Mouse (Mus musculus) lung, adult 2 months (tissue): Measurements from ENCODE around the gene Rnf152.

ENCODE experiments used
- CTCF ChIP-seq: fragments of 200-500 bp; IDR thresholded peaks from 2 replicates; pipeline ENCODE4 v1.5.1; 2011; ENCODE audit warnings: mild to moderate bottlenecking, low read length, control low read depth; ENCODE audit not compliant: insufficient read depth
- POLR2A ChIP-seq: fragments of 200-500 bp; IDR thresholded peaks from 2 replicates; pipeline ENCODE4 v1.6.1; 2011; ENCODE audit warnings: low read depth, mild to moderate bottlenecking, control low read depth, low read length, borderline replicate concordance; ENCODE audit errors: extremely low read depth

DNA sequence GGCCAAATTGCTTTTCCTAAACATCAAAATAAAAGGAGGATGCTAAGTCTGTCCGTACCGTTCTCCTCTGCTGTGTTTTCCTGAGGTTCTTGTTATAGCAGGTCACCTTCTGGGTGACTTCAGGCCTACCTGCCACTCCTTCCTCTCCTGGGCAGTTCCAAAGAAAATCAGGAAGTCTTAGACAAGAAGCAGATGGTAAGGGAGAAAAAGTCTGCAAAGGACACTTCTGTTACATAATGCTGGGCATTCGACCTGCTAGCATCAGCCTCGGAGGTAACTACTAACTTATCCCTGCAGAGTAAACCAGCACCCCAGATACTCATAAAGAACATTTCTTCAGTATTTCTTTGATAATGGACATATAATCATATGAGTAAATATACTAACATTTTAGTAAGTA lies 4.7 kb downstream of the Rnf152 start:
- TF ChIP-seq CTCF: no peak
- no peak for TF ChIP-seq POLR2A
